Comparison of ENCODE assay signal across 8 mouse cellular contexts in genomic region chr16:94782110-94782946, GRCm38 (mm10).
DNase-seq lines count a peak whose midpoint lies in the region; ATAC-seq and TF ChIP-seq lines count a peak whose summit lies in the region.

No protein-coding gene starts in this region.

- H3K27me3 ChIP-seq in intestine, embryonic 16.5 days (replicated peaks; ENCODE audit: control insufficient read depth, insufficient read depth, low read length), result no peaks in the 10 kb centered on the region
- peaks cover 6% of the 10 kb centered on the region for H3K27me3 ChIP-seq in myocyte (ENCODE audit: control insufficient read depth, insufficient read depth, insufficient read length)

- peak; percentile 21 for DNase-seq in kidney, postnatal 10 days
- DNase-seq in kidney, postnatal 36 days, result no peak
- DNase-seq in adrenal gland, adult (ENCODE audit: inconsistent age in 2 of 2, low spot score in 1 of 2), result no peak
- DNase-seq in c-Kit-positive CD71-positive TER-119-positive erythroid progenitor cells, embryonic 14.5 days (ENCODE audit: low spot score), result no peak
- DNase-seq in gastrocnemius, postnatal 36 days, result no peak

- H3K79me2 ChIP-seq in myocyte (ENCODE audit: control insufficient read depth, insufficient read depth), result no peaks in the 10 kb centered on the region

- ATAC-seq in intestine, embryonic 16.5 days, result no peak; the same call in 1 of the 2 replicates

- no peak overlapping the region for H3K4me2 ChIP-seq in intestine, embryonic 16.5 days (ENCODE audit: low read depth, low read length)
- peak overlapping the region; percentile 22 for H3K4me2 ChIP-seq in myocyte (ENCODE audit: low read depth)

- no peak overlapping the region for H3K27ac ChIP-seq in brown adipose tissue, adult 24 weeks (replicated peaks; ENCODE audit: low read depth, low read length)
- 0 out of 2 replicates have a peak overlapping the region, but pooled peaks have one; percentile 37 for H3K27ac ChIP-seq in intestine, embryonic 16.5 days (ENCODE audit: low read length)

- H3K4me3 ChIP-seq in brown adipose tissue, adult 24 weeks (ENCODE audit: insufficient read depth, low read depth, low read length), result peak overlapping the region; percentile 34
- H3K4me3 ChIP-seq in intestine, embryonic 16.5 days (ENCODE audit: low read length), result no peak overlapping the region
- no peak overlapping the region for H3K4me3 ChIP-seq in myocyte

- no peak for TF ChIP-seq POLR2A in myocyte (IDR thresholded peaks at IDR 0.05; ENCODE audit: insufficient read length, low read depth)

- 70% methylated on average over 24 of the region's 24 CpGs for WGBS in intestine, embryonic 16.5 days

- H3K36me3 ChIP-seq in intestine, embryonic 16.5 days (ENCODE audit: control insufficient read depth, insufficient read depth, low read length), result no peaks in the 10 kb centered on the region
- no peaks in the 10 kb centered on the region for H3K36me3 ChIP-seq in myocyte (ENCODE audit: control insufficient read depth, insufficient read depth)

- H3K9me3 ChIP-seq in intestine, embryonic 16.5 days (ENCODE audit: control insufficient read depth, low read length), result no peaks in the 10 kb centered on the region

- H3K4me1 ChIP-seq in brown adipose tissue, adult 24 weeks (ENCODE audit: control insufficient read depth, insufficient read depth, insufficient read length, low read length), result no peaks in the 10 kb centered on the region
- no peaks in the 10 kb centered on the region for H3K4me1 ChIP-seq in intestine, embryonic 16.5 days (ENCODE audit: control insufficient read depth, insufficient read depth, low read length)

- H3ac ChIP-seq in myocyte (ENCODE audit: control insufficient read depth, insufficient read length), result no peak overlapping the region

- H3K9ac ChIP-seq in intestine, embryonic 16.5 days (ENCODE audit: low read depth, low read length), result no peak overlapping the region

- intact Hi-C loops in gastrocnemius, postnatal 36 days (cut with DNase I), result loop anchor here (10.0 kb wide), 1 partner anchor 562 kb away; no protein-coding TSS in a partner anchor

TF ChIP-seq in myocyte, 11 proteins besides CTCF, POLR2A, EP300 and RAD21:
- TF ChIP-seq POLR2AphosphoS2 (IDR thresholded peaks at IDR 0.05; ENCODE audit: insufficient read length, low read depth) (no peak), MYOG (IDR thresholded peaks at IDR 0.05; ENCODE audit: control insufficient read depth in 1 of 3, insufficient read depth in 1 of 3, insufficient read length in 2 of 3, low read depth in 2 of 3) (no peak), MAX (IDR thresholded peaks at IDR 0.05; ENCODE audit: low read depth) (no peak)
TF ChIP-seq in myocyte: peak in this region for 0.
